Mouse (Mus musculus): ENCODE measurements around the gene Phc2.

GRCm38 (mm10) chr4:128752031-128752757, 97.7 kb downstream of the Phc2 start:
- TF ChIP-seq EP300 (optimal IDR thresholded peaks at IDR 0.05) (no peak), CTCF (IDR thresholded peaks at IDR 0.05; ENCODE audit: low read depth) (no peak)

All from stomach, postnatal 0 days (tissue).